8 mouse cellular contexts compared by ENCODE assay signal in genomic region chr13:29273693-29274221, GRCm38 (mm10).
DNase-seq lines count a peak whose midpoint lies in the region; ATAC-seq and TF ChIP-seq lines count a peak whose summit lies in the region.

No protein-coding gene starts in this region.

- no peaks in the 10 kb centered on the region for H3K36me3 ChIP-seq in hindbrain, embryonic 10.5 days
- H3K36me3 ChIP-seq in hindbrain, embryonic 11.5 days (ENCODE audit: control insufficient read depth, insufficient read depth, low read length) = no peaks in the 10 kb centered on the region
- H3K36me3 ChIP-seq in kidney, adult 2 months (ENCODE audit: control insufficient read depth, insufficient read depth, low read length) = no peaks in the 10 kb centered on the region
- no peaks in the 10 kb centered on the region for H3K36me3 ChIP-seq in kidney, embryonic 14.5 days (ENCODE audit: control insufficient read depth, insufficient read depth, low read length)

- 34% methylated on average over 4 of the region's 4 CpGs for WGBS in hindbrain, embryonic 10.5 days
- 46% methylated on average over 4 of the region's 4 CpGs for WGBS in hindbrain, embryonic 11.5 days
- 59% methylated on average over 4 of the region's 4 CpGs for whole genome bisulfite sequencing in kidney, adult 2 months
- WGBS in kidney, embryonic 14.5 days = 65% methylated on average over 4 of the region's 4 CpGs

- no peaks in the 10 kb centered on the region for H3K9me3 ChIP-seq in hindbrain, embryonic 10.5 days
- no peaks in the 10 kb centered on the region for H3K9me3 ChIP-seq in hindbrain, embryonic 11.5 days (ENCODE audit: control insufficient read depth, low read length)
- H3K9me3 ChIP-seq in kidney, embryonic 14.5 days (ENCODE audit: control insufficient read depth, low read length) = no peaks in the 10 kb centered on the region

- no peak for ATAC-seq in hindbrain, embryonic 11.5 days (ENCODE audit: low FRiP score)
- no peak for ATAC-seq in kidney, embryonic 14.5 days (ENCODE audit: low FRiP score, low TSS enrichment)

- no peak overlapping the region for H3K4me3 ChIP-seq in hindbrain, embryonic 10.5 days
- H3K4me3 ChIP-seq in hindbrain, embryonic 11.5 days (ENCODE audit: low read depth, low read length) = no peak overlapping the region
- H3K4me3 ChIP-seq in kidney, adult 2 months (ENCODE audit: insufficient read depth, low read depth, low read length) = no peak overlapping the region
- no peak overlapping the region for H3K4me3 ChIP-seq in kidney, embryonic 14.5 days (ENCODE audit: low read length)

- H3K9ac ChIP-seq in hindbrain, embryonic 11.5 days (ENCODE audit: low read depth, low read length) = no peak overlapping the region
- no peak overlapping the region for H3K9ac ChIP-seq in kidney, embryonic 14.5 days (ENCODE audit: low read depth, low read length)

- DNase-seq in hindbrain, embryonic 10.5 days (ENCODE audit: low spot score) = no peak
- DNase-seq in hindbrain, embryonic 11.5 days (ENCODE audit: low spot score) = no peak
- DNase-seq in cerebellum, postnatal 25 days = peak; percentile 30 to 36
- peak; percentile 27 to 48 for DNase-seq in layer of hippocampus, postnatal 10 days (ENCODE audit: low spot score in 2 of 2)
- DNase-seq in retina, postnatal 1 day = peak; percentile 70
- DNase-seq in kidney, adult 11 months = no peak
- no peak for DNase-seq in kidney, adult 2 months

- no peak overlapping the region for H3K4me2 ChIP-seq in hindbrain, embryonic 11.5 days (replicated peaks; ENCODE audit: low read depth, low read length)
- H3K4me2 ChIP-seq in kidney, embryonic 14.5 days (replicated peaks; ENCODE audit: low read depth, low read length) = no peak overlapping the region

- peak overlapping the region; percentile 50; the same call in 1 of the 2 replicates for H3K27ac ChIP-seq in hindbrain, embryonic 10.5 days
- H3K27ac ChIP-seq in hindbrain, embryonic 11.5 days (ENCODE audit: low read depth, low read length) = no peak overlapping the region
- H3K27ac ChIP-seq in kidney, adult 2 months (ENCODE audit: insufficient read depth, low read depth, low read length) = no peak overlapping the region
- H3K27ac ChIP-seq in kidney, embryonic 14.5 days (ENCODE audit: low read depth, low read length) = no peak overlapping the region

- H3K4me1 ChIP-seq in hindbrain, embryonic 10.5 days (replicated peaks) = peaks cover 15% of the 10 kb centered on the region
- no peaks in the 10 kb centered on the region for H3K4me1 ChIP-seq in hindbrain, embryonic 11.5 days (replicated peaks; ENCODE audit: control insufficient read depth, insufficient read depth, low read length)
- no peaks in the 10 kb centered on the region for H3K4me1 ChIP-seq in kidney, adult 2 months (ENCODE audit: control insufficient read depth, insufficient read depth, low read length)
- no peaks in the 10 kb centered on the region for H3K4me1 ChIP-seq in kidney, embryonic 14.5 days (ENCODE audit: control insufficient read depth, insufficient read depth, low read length)

- TF ChIP-seq POLR2A in kidney, adult 2 months (IDR thresholded peaks at IDR 0.05; ENCODE audit: low read depth, low read length) = no peak

- H3K27me3 ChIP-seq in hindbrain, embryonic 10.5 days (ENCODE audit: insufficient read depth, poor library complexity, severe bottlenecking) = no peaks in the 10 kb centered on the region
- H3K27me3 ChIP-seq in hindbrain, embryonic 11.5 days (ENCODE audit: control insufficient read depth, insufficient read depth, low read length) = no peaks in the 10 kb centered on the region
- H3K27me3 ChIP-seq in kidney, adult 2 months (replicated peaks; ENCODE audit: control insufficient read depth, insufficient read depth, low read length) = no peaks in the 10 kb centered on the region
- H3K27me3 ChIP-seq in kidney, embryonic 14.5 days (ENCODE audit: control insufficient read depth, insufficient read depth, low read length) = no peaks in the 10 kb centered on the region

- TF ChIP-seq CTCF in kidney, adult 2 months (conservative IDR thresholded peaks at IDR 0.05; ENCODE audit: insufficient read depth, insufficient read length, low read depth, low read length) = no peak

Comparison
In these comparisons a context has a peak if more than half of its experiments do, and no peak if none do; other contexts are left out.
1. DNase-seq: peak in cerebellum, postnatal 25 days (2 of 2), layer of hippocampus, postnatal 10 days (2 of 2) and retina, postnatal 1 day (single experiment); none in hindbrain, embryonic 10.5 days (single experiment), hindbrain, embryonic 11.5 days (single experiment), kidney, adult 11 months (single experiment) and kidney, adult 2 months (single experiment).